Mouse (Mus musculus) embryonic fibroblast, embryonic 13.5 days (primary cell): ENCODE data around the gene Camta1. TPM values are rescaled to one million over a fixed set of nuclear protein-coding genes. Genes with fewer than 3 reads are reported as not detected.
A peak's percentile ranks its signal among the peaks of the same experiment; 100 is the strongest.

Experiments used
- H3K27ac ChIP-seq: 2 replicates; pipeline ENCODE4 v1.5.1; 2012; ENCODE audit warnings: low read length, control low read depth, inconsistent platforms; ENCODE audit not compliant: insufficient read depth
- H3K4me1 ChIP-seq: 2 replicates; pipeline ENCODE4 v1.6.1; 2011; ENCODE audit warnings: low read length; ENCODE audit not compliant: control insufficient read depth, insufficient read depth
- H3K4me3 ChIP-seq: 2 replicates; pipeline ENCODE4 v1.5.1; 2011; ENCODE audit warnings: mild to moderate bottlenecking, control low read depth, low read length; ENCODE audit not compliant: insufficient read depth
- CTCF ChIP-seq: IDR thresholded peaks from 2 replicates; pipeline ENCODE4 v1.5.1; 2011; ENCODE audit warnings: mild to moderate bottlenecking, control low read depth, low read length, moderate library complexity, borderline replicate concordance; ENCODE audit not compliant: insufficient read depth
- POLR2A ChIP-seq: IDR thresholded peaks from 2 replicates; pipeline ENCODE4 v1.6.1; 2011; ENCODE audit warnings: low read depth, mild to moderate bottlenecking, control low read depth, low read length, moderate library complexity
- polyA plus RNA-seq: library from polyadenylated mRNA; stranded (reverse); fragments of >200 nt; gene quantifications from 2 replicates; pipeline ENCODE4 v1.2.4, GENCODE M21; 2011; ENCODE audit warnings: low read depth; ENCODE audit not compliant: missing spikeins, insufficient read length

Gene Camta1
- polyA plus RNA-seq, 1 experiment = 53.4 TPM

DNA sequence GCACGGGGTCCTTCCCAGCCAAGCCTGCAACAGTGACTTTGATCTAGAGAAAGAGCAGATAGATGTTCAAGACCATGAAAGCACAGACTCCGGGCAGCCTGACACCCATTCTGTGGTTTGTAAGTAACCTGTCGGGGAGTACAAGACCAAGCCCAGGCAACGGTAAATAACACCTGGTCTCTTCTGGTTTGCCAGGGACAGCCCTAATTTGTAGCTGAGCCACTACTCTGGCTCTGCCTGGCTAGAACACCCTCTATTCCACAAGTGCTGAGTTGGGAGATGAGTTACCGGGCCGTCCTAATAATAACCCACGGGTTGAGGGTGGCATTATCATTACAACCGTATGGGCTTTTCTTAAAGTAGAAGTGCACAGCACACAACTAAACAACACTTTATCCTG, 954.6 kb downstream of the Camta1 start:
- no peak overlapping the region for H3K27ac ChIP-seq
- no peaks in the 10 kb centered on the region for H3K4me1 ChIP-seq
- H3K4me3 ChIP-seq = no peak overlapping the region
- TF ChIP-seq POLR2A = no peak
- no peak for TF ChIP-seq CTCF

DNA sequence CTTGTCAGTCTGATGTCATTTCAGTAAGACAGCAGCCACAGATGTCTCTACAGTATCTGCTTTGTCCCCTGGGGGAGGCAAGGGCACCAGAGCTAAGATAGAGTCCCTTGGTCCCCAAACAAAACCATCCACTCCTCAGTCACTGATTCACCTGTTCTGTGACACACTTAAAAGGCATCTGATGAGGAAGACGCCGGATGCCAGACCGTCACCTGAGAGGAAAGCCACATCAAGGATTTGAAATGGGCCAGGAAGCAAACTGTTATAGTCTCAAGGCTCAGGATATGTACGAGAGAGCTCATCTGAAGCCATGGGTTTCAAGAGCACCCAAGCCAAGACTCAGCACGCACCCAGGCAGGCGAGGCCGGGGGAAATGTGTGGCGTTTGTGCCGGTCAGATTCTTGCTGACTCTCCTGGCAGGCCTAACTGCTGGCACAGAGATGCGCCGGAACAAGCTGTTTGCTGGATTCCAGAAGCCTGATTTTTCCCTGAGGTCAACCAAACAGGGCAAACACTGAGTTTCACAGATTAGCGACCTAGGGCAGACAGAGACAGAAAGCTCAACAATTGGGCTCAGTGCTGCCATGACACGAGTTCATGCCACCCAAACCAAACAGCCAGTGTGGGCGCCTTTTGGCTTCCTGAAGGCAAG, 958.5 kb downstream of the Camta1 start:
- no peak for TF ChIP-seq CTCF
- TF ChIP-seq POLR2A = no peak
- H3K4me3 ChIP-seq = no peak overlapping the region
- no peaks in the 10 kb centered on the region for H3K4me1 ChIP-seq
- H3K27ac ChIP-seq = no peak overlapping the region

DNA sequence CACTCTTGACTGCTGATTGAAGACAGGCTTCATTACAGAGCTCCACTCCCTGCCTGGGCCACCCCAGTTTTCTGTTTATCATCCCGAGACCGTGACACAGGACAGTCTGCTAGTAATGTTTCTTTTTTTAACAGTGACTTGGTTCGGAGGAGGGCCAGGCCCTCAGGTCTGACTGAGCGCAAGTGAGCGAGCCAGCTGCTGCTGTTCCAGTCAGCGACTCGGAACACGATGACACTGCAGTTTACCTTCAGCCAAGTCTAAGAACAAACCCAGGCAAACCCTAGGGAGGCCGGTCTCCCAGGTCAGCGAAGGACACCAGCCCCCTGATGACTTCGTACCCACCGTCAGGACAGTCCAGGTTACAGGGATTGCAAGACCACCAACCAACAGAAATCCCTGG, 959.6 kb downstream of the Camta1 start:
- TF ChIP-seq POLR2A (no peak), CTCF (no peak)
- no peak overlapping the region for H3K4me3 ChIP-seq
- H3K27ac ChIP-seq = no peak overlapping the region
- no peaks in the 10 kb centered on the region for H3K4me1 ChIP-seq

DNA sequence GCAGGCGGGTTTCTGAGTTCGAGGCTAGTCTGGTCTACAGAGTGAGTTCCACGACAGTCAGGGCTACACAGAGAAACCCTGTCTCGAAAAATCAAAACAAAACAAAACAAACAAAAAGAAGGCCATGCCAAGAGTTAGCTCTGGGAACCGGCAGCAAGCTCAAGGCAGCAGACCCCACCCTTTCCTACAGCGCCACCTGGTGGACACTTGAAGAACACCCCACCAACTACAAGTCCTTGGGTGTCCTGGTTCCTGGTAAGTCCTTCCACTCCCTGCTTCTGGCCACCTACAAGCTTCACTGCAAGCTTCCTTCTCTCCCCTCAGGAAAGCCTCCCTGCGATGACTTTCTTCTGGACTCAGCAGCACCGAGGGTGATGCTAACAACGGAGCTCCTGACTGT, 960.0 kb downstream of the Camta1 start:
- no peak overlapping the region for H3K4me3 ChIP-seq
- TF ChIP-seq CTCF = peak; percentile 74; the same call in 1 of the 2 replicates
- no peak for TF ChIP-seq POLR2A
- no peak overlapping the region for H3K27ac ChIP-seq
- no peaks in the 10 kb centered on the region for H3K4me1 ChIP-seq

DNA sequence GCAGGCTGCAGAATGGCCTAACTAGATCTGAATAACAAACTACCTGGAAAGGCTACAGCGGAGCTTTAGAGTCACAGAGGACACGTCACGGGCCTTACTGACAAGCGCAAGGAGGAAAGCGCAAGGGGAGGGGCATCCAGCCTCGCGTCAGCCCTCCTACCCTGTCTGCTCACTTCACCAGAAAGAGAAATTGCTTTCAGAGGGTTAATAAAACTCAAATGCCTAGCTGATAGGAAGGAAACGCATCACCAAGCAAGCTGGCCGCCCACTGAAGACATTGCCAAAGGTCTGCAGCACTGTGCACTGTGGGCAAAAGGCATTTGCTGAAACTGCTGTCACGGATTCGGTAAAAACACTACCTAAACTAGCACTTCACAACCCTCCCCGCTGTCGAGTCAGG, 961.2 kb downstream of the Camta1 start:
- TF ChIP-seq POLR2A = no peak
- TF ChIP-seq CTCF = no peak

DNA sequence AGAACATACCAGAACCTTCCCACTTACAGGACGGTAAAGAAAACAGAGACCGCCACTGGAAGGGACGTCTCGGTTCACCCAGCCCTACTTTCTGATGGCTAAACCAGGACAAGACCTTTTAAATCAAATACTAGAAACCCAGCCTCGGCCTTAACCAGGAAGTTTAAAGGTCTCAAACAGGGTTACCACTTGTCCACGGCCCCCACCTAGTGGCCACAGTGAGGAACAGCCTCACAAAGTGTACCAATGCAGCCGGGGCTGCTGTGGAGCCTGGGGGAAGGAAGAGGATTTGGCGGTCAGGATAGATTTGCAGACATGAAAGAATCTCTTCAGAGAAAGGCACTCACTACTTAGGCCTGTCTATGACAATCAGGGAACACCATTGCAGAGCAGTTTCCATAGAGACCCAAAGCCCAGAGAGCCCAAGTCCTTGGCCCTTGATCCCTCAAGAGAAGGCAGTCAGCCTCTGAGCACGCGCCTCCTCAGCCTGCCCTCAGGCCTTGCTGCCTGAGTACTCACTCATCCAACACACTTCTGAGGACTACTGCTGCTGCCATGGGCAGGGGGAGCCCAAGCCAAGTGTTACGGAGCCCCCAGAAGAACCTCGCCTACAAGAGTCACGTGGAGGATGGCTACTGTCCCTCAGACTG, 962.8 kb downstream of the Camta1 start:
- TF ChIP-seq CTCF (peak; percentile 54; the same call in 1 of the 2 replicates), POLR2A (no peak)
- no peak overlapping the region for H3K27ac ChIP-seq
- no peak overlapping the region for H3K4me3 ChIP-seq
- no peaks in the 10 kb centered on the region for H3K4me1 ChIP-seq

More for the DNA sequence above, 961.2 kb downstream of the Camta1 start:
- H3K4me1 ChIP-seq = no peaks in the 10 kb centered on the region
- H3K4me3 ChIP-seq = no peak overlapping the region
- no peak overlapping the region for H3K27ac ChIP-seq

DNA sequence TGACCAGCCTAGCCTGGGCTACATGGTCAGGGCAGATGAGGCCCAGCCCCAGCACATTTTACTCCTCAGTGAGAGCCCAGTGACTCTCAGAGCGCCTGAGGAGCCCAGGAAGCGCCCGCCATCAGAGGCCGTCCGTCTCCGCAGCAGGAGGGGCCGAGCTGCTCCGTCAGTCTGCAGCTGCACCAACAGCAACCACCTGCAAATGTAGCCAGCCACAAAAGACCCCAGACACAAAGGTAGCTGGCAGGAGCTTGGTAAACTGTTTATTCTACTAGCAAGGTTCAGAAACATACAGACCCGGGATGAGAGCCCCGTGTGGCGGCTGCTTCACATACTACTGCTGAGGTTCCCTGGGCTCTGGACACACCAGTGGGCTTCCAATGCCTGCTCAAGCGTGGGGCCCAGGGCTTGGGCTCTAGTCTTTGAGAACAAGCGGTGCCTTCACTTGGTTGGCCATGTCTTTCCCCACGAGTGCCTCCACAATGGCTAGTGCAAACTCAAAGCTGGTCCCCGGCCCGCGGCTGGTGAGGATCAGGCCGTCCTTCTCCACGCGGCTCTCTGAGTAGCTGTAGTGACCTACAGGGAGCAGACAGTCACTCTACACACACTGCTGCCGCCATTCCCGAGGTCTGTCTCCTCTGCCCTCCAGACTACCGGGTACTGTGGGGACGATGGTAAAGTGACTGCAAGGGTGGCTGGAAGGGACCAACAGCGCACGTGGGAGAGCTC, 964.6 kb downstream of the Camta1 start:
- no peak for TF ChIP-seq POLR2A
- TF ChIP-seq CTCF = no peak
- Histone ChIP-seq H3K4me1 (no peaks in the 10 kb centered on the region), H3K4me3 (no peak overlapping the region), H3K27ac (no peak overlapping the region)

DNA sequence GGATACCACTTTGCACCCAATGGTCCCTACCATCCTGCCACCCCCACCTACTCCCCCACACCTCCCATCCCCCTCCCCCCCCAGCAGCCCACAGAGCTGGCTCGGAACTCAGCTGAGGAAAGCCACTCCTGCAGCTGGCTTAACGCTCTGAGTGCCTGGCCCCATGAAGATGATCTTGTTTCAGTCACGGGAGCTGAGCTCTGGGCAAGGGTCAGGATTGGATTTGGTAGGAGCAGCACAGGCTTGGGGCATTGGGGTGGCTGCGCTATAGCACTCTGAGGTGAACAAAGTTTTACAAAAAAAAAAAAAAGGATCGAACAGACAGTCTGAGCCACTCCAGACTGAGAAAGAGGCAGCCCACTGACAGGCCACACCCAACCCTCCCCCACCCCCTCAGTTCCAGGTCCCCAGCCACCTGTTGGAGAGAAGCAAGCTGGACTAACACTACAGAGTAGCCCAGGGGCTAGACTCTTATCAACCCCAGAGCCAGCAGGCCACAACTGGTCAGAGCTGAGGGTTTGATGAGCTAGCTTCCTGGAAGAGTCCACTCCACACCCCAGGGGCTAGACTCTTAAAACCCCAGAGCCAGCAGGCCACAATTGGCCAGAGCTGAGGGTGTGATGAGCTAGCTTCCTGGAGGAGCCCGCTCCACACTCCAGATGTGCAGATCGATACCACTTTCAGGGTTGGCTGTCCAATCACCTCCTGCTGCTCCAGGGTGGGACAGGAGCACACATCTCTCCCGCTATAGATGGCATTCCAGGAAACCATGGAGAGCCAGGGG, 966.8 kb downstream of the Camta1 start:
- Histone ChIP-seq H3K4me1 (no peaks in the 10 kb centered on the region), H3K4me3 (no peak overlapping the region), H3K27ac (no peak overlapping the region)
- TF ChIP-seq CTCF (no peak), POLR2A (no peak)

DNA sequence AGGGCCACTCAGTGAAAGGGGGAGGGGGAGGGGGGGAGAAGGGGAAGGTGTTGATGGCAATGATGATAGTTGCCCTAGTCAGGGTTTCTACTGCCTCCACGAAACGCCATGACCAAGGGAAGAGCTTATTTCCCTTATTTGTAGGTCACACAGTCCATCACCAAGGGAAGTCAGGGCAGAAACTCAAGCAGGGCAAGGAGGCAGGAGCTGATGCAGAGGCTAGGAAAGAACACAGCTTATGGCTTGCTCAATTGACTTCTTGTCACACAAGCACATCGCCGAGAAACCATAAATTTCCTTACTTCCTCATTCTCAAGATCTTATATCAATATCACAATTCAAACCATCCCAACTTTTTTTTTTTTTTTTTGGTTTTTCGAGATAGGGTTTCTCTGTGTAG, 970.4 kb downstream of the Camta1 start:
- TF ChIP-seq CTCF = no peak
- TF ChIP-seq POLR2A = no peak
- Histone ChIP-seq H3K4me3 (no peak overlapping the region), H3K4me1 (no peaks in the 10 kb centered on the region), H3K27ac (no peak overlapping the region)
